Mouse (Mus musculus) urinary bladder, postnatal 36 days (tissue): ENCODE results near the gene Ogfrl1.

Source experiments
- DNase-seq, 2 experiments: peaks; one replicate each; pipeline ENCODE4 v3.0.0; 2022; ENCODE audit warnings: low spot score in 2 of 2, mixed read lengths in 1 of 2

Ogfrl1 gene

DNA sequence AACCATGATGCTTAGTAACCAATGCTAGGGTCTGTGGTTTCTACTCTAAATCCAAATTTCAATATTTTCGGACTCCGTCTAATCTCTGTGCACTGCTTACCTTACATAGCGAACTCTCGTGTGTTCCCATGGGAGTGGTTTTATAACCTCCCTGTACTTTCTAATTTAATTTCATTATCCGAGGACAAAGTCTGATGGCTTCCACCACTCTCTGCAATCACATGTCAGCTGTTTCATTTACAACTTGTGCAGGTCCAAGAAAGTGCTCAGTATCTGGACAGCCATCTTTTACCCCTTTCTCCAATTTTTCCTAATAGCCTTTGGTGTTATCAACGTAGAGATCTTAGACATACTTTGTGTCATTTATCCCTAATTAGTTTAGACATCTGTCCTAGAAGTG lies 44.7 kb downstream of the Ogfrl1 start:
- no peak for DNase-seq

DNA sequence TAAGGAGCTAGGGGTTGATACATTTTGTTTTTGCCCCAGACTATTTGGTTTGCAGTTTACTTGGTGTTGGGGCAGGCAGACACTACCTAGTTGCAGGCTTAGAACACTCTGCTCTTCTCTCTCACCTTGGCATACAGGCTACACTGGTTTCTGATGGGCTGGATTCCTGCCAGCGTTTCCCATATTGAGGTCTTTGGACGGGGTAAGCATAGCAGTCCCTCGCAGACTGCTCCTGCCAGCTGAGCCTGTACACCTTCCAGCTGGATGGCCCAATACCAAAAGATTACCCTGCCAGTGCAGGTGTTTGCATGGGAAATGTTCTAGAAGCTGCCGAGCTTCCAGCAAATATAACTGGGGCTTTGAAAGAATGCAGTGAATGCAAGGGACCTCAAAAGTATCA lies 45.8 kb downstream of the Ogfrl1 start:
- DNase-seq, result no peak

DNA sequence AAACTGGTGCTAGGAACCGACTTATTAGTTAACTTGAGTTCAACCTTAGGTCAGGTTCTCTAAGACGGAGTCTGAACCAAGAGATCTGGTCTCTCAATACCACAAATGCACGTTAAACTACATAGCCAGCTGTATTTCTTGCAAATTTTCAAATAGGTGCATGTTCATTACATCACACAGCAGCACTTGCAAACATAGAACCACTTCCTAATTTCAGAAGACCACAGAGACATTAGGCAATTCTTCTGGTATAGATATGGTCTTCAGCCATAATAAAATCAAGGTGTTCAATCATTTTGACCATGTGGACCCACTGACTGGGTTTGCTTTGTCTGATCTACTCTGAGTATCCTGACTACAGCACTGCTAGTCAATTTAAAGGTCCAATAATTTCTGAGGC lies 51.9 kb downstream of the Ogfrl1 start:
- DNase-seq, result no peak

DNA sequence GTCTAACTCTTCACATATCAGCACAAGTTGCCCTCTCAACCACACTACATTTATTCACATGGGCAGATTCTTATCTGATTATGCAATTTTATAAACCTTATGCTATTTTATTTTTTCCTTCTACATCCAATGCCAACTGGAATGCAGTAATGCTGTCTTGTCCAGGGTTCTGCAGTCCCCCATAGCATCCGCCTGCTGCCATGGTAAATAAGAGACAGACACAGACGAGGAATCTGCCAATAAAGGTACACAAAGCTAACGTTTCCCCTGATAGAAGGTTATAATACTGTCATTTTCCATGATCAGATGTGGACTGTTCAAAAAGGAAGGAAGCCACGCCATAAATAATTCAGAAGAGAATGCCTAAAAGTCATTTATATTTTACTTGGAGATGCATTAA lies 54.7 kb downstream of the Ogfrl1 start:
- DNase-seq, result no peak

DNA sequence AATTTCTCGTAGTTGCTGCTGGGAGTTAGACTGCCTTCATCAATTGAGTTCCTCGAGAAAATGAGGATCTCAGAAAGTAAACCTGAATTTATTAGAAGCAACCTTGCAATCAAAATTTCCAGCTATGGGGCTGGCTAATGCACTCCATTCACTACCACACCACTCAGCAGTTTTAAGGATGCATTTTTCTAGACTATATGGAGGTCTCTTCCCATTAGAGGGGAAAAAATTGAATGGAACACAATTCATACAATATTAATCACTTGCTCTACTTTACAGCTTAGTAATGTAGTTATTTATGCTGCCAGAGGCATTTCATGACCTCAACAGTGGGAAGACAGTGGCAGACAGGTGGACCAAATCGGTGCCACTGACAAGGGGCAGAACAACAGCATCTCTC lies 55.3 kb downstream of the Ogfrl1 start:
- no peak for DNase-seq

DNA sequence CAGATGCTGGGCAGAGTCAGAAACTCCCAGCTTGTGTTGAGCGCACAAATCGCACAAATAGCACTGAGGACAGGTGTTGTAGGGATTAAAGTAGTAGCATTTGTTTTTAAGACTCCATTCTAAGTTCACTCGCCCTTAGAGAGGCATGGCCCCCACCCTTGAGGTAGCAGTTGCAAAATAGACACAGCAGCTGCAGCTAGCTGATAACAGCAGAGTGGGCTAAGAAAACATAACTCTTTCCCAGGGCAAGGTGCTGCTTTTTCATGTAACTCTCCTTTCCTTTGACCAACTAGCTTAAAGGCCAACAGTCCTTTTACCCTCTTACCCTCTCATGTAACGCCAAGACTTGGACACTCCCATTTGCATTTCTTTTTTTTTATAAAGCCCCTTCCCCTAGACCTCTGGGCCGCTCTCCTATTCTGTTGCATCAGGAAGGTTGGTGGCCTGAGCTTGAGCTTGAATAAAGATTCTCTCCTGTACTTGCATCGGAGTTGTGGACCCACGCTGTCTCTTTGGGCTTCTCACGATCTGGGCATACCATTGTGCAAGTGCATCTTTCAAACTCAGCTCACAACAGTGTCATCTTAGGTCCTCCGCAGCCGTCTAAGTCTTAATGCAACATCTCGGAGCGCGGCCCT lies 61.7 kb downstream of the Ogfrl1 start:
- no peak for DNase-seq

DNA sequence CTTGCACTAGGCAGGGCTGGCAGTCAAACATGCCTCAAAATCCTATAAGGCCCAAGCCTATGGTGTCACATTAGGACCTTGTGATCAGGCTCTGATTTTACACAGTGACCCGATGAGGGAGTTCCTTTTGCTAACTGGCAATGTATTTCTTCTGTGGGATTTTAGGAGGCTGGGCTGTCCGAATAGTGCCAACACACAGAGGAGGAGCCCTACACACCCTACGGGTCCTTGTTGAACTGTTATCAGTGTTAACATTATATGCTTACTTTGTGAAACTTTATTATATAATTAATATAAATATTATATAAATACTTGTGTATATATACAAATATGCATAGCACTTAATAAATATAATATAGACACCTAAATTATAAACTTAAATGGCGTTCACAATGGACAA lies 62.5 kb downstream of the Ogfrl1 start:
- no peak for DNase-seq

DNA sequence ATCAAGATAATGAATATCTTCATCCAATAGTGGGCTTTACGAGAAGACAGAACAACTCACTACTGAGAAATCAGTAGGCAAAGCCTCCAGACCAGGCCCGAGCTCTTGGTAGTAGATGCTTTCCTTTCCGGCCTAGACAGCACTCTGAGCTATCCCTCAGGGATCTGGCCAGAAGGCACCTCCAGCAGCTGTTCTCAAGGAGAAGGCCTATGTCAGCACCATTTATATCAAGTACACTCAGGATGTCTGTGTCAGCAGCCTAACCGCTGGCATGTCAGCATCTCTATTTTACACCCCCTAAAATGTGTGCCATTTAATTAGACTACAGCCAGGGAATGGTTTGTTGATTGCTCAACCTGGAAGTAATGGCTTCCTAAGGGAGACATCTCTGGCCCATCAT lies 65.4 kb downstream of the Ogfrl1 start:
- no peak for DNase-seq

DNA sequence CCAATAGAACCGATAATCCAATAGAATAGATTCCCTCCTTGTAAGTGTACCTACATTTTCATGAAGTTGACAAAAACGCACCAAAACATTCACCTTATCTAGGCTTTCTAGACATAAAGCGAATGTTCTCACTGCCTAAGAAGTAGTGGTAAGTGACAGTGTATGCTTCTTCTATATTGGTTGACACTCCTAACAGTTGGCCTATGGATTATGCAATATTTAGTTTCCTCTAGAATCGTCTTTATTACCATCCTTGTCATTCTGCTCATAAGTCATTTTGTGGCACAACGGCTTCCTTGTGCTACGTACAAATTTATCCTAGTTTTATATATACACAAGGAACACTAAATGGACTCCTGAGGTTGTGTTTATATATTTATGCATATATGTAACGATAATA lies 72.4 kb downstream of the Ogfrl1 start:
- no peak for DNase-seq

DNA sequence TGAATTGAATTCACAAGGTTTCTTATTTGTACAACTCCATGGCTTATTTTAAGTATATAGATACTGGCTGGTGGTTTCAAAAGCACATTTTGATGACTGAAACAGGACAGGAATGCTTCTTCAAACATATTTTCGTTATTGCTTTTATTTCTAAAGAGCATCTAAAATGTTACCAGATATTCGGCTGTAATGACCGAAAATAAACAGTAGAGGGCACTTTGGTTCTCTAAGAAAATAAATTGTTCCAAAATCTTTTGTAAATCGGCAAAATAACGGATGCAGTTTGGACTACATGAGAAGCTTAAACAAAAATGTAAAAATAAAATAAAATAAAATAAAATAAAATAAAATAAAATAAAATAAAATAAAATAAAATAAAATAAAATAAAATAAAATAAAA lies 73.3 kb downstream of the Ogfrl1 start:
- no peak for DNase-seq

DNA sequence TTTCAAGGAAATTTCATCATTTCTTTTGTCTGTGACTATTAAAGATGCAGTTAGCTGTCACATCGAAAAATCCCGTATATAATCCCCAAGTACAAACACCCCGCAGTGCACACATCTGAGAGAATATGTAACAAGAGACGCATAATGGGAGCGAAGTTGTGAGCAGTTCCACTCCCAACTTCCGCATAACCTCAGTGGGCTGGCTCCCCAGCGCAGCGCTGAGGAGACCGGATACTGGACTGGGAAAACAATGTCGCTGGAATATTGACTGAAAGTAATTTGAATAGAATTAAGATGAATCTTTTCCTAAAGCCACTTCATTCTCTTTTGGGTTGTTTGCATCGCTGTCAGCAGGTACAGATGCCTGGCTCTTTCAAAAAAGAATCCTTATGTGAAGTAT lies 74.3 kb downstream of the Ogfrl1 start:
- no peak for DNase-seq

DNA sequence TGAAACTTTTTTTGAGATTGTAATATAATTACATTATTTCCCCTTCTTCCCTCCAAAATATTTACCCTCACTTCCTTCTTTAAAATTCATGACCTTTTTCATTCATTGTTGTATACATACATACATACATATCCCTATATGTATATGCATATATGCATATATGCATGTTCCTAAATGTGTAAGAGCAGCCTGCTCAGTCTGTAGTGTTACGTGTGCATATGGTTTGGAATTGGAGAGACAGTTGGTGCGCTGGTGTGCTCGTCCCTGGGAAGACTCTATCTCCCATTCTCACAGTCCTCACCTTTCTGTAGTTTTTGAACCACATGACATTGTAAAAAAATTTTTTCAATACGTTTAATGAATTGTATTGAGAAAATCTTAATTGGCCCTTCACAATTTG lies 75.4 kb downstream of the Ogfrl1 start:
- DNase-seq, result no peak

DNA sequence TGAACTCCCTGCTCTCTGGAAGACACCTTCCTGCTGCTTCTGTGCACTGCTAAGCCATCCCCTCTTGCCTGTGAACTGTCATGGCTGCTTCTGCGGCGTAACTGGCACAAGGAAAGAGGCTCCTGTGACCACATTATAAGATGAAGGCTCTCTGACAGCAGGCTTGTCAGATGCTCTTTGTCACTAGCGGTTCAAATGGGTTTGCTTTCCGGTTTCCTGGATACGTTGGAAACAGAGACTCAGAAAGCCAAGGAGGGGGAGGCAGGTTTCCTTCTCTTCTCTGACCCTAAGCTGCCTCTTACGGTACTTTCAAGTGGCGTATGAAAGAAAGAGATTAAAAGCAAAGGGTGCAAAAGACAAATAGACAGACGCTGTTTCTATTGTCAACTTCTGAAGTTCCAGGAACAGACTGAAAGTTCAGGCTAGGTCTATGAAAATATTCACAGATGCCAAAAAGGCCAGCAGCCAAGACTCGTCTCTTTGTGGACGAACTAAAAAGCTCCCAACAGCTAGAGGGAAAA lies 76.2 kb downstream of the Ogfrl1 start:
- DNase-seq, result peak in 1 of 2 experiments; percentile 6

DNA sequence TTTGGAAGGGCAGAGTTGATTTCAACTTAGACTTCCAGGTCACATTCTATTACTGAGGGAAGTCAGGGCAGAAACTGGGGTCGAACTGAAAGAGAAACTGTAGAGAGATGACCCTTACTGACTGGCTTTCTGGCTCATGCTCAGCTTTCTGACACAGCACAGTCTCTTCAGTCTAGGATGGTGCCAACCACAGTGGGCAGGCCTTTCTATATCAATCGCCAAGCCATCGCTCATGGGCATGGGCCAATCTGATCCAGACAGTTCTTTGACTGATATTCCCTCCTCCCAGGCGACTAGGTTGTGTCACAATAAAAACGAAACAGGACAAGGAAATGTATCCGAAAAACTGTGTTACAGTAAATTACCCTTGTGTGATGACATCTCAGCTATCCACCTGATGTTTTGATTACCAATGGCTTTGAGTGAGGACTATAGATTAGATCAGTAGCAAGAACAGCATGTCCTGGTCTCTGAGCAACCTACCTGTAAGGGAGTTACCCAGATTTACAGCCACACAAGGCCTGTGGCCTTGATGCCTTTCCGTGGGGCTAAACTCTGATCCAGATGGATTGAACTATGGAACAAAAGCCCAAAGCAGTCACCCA lies 76.9 kb downstream of the Ogfrl1 start:
- DNase-seq, result no peak
